ENCODE assay signal across 13 mouse cellular contexts in the genomic region with DNA sequence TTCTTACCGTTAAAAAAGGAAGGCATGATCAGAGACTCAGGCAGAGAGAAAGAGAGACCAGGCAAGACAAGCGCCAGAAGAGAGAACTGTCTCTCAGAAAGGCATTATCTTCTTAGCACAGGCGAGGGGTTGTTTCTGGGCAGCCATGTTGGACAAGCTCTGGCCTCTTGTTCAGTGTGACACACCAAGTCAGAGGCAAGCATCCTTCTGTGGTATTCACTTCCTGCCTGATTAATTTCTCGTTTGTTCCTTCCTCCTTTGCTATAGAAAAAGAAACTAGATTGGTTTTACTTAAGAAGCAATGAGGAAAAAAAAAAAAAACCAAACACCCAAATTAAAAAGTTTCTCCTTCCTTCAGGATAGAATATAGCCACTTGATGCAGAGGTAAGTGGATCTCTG.
DNase-seq lines count a peak whose midpoint lies in the region; ATAC-seq lines count a peak whose summit lies in the region.
"Had no signal": no experiment of that assay in that cellular context is flagged by ENCODE, and none has a peak within 500 bp of the region (broad histone marks: within the 10 kb centered on the region; RNA-seq: fewer than 3 reads in every experiment).

No protein-coding gene starts in this region.

- H3K4me2 ChIP-seq in heart, embryonic 12.5 days: no peak overlapping the region
- H3K4me2 ChIP-seq: hindbrain, embryonic 15.5 days; midbrain, embryonic 13.5 days had no signal

- DNase-seq in heart, adult 11 months: peak; percentile 91
- peak; percentile 80 for DNase-seq in CD4-positive, CD25-positive, alpha-beta regulatory T cell, adult 2 months (ENCODE audit: low read depth, low spot score)
- DNase-seq in cerebellum, postnatal 4 days (ENCODE audit: low spot score in 2 of 2): no peak
- no peak for DNase-seq in yolk sac, embryonic 10.5 days (ENCODE audit: low spot score)
- no peak for DNase-seq in left cerebral cortex, adult 11 months (ENCODE audit: low spot score)
- DNase-seq: heart, adult 2 months had no signal

- ATAC-seq in heart, embryonic 12.5 days (ENCODE audit: insufficient number of reproducible peaks, low FRiP score): no peak
- ATAC-seq in hematopoietic stem cell, adult 5-6 weeks (replicated peaks in 1 of 2; ENCODE audit: insufficient read depth in 1 of 2, low FRiP score in 2 of 2, low TSS enrichment in 1 of 2, low read depth in 1 of 2, poor library complexity in 2 of 2, severe bottlenecking in 2 of 2): peak; percentile 68 to 80
- ATAC-seq: forebrain, embryonic 16.5 days; midbrain, embryonic 13.5 days had no signal

- H3K9me3 ChIP-seq in heart, embryonic 12.5 days (replicated peaks): no peaks in the 10 kb centered on the region
- no peaks in the 10 kb centered on the region for H3K9me3 ChIP-seq in megakaryocyte, embryonic 14.5 days
- H3K9me3 ChIP-seq: embryonic facial prominence, embryonic 10.5 days; hindbrain, embryonic 15.5 days; midbrain, embryonic 13.5 days had no signal

- 63% methylated on average over 4 of the region's 4 CpGs for WGBS in heart, embryonic 12.5 days

- no peaks in the 10 kb centered on the region for H3K27me3 ChIP-seq in heart, embryonic 12.5 days (replicated peaks)
- no peaks in the 10 kb centered on the region for H3K27me3 ChIP-seq in megakaryocyte, embryonic 14.5 days (replicated peaks)
- H3K27me3 ChIP-seq: hindbrain, embryonic 15.5 days; midbrain, embryonic 13.5 days had no signal

- H3K4me1 ChIP-seq in heart, embryonic 12.5 days (replicated peaks): peaks cover 6% of the 10 kb centered on the region; the same call in 1 of the 2 replicates
- peaks cover 99% of the 10 kb centered on the region for H3K4me1 ChIP-seq in megakaryocyte, embryonic 14.5 days

- no peak overlapping the region for H3K27ac ChIP-seq in heart, embryonic 12.5 days (ENCODE audit: poor library complexity, severe bottlenecking)
- H3K27ac ChIP-seq: embryonic facial prominence, embryonic 10.5 days; heart, adult 2 months; hindbrain, embryonic 15.5 days; midbrain, embryonic 13.5 days had no signal

- H3K4me3 ChIP-seq in heart, embryonic 12.5 days: no peak overlapping the region
- peak overlapping the region; percentile 89 for H3K4me3 ChIP-seq in megakaryocyte, embryonic 14.5 days (replicated peaks)
- H3K4me3 ChIP-seq: embryonic facial prominence, embryonic 10.5 days; heart, adult 2 months; hindbrain, embryonic 15.5 days; midbrain, embryonic 13.5 days had no signal

- no peak overlapping the region for H3K9ac ChIP-seq in heart, embryonic 12.5 days
- H3K9ac ChIP-seq: hindbrain, embryonic 15.5 days; midbrain, embryonic 13.5 days had no signal

- no peaks in the 10 kb centered on the region for H3K36me3 ChIP-seq in heart, embryonic 12.5 days
- H3K36me3 ChIP-seq in megakaryocyte, embryonic 14.5 days (replicated peaks; ENCODE audit: low read length): peaks cover 69% of the 10 kb centered on the region
- H3K36me3 ChIP-seq: embryonic facial prominence, embryonic 10.5 days; hindbrain, embryonic 15.5 days; midbrain, embryonic 13.5 days had no signal

Comparison
In these comparisons a context has a peak if more than half of its experiments do, and no peak if none do; other contexts are left out.
1. DNase-seq: peak in heart, adult 11 months (single experiment) and CD4-positive, CD25-positive, alpha-beta regulatory T cell, adult 2 months (single experiment); none in cerebellum, postnatal 4 days (0 of 2), yolk sac, embryonic 10.5 days (single experiment) and left cerebral cortex, adult 11 months (single experiment).